Mouse (Mus musculus) splenic B cell, adult 2 months (primary cell): ENCODE measurements around the gene Aldh3b3.
A peak's percentile ranks its signal among the peaks of the same experiment; 100 is the strongest.

Experiments used
- DNase-seq: peaks from one replicate; pipeline ENCODE4 v3.0.0-alpha.2; 2011; ENCODE audit warnings: low read depth, low spot score
- H3K27me3 ChIP-seq: 2 replicates; pipeline ENCODE4 v1.6.1; 2012; ENCODE audit warnings: mild to moderate bottlenecking, low read length, moderate library complexity, mixed read lengths; ENCODE audit not compliant: control insufficient read depth, poor library complexity, insufficient read depth, severe bottlenecking
- H3K36me3 ChIP-seq: 2 replicates; pipeline ENCODE4 v1.6.1; 2012; ENCODE audit warnings: mild to moderate bottlenecking, low read length, moderate library complexity, mixed read lengths; ENCODE audit not compliant: control insufficient read depth, poor library complexity, insufficient read depth, severe bottlenecking

The Aldh3b3 gene

DNA sequence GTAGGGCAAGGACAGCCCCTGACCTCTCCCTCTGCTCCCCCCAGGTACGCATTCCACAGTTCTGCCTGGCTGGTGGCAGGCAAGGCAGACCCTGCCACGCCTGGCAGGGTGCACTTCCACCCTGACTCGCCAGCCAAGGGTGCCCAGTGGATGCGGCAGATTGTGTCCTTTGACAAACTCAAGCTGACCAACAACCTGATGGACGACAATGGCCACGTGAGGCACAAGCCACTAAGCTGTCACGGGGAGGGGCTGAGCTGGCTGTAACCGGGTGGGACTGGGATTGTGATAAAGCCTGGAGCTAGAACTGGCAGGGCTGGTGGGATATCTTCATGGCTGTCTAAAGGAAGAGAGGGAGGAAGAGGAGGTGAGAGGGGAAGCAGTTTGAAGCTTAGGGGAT is 38.8 kb downstream of the Aldh3b3 start:
- DNase-seq, result no peak
- no peaks in the 10 kb centered on the region for H3K36me3 ChIP-seq
- no peaks in the 10 kb centered on the region for H3K27me3 ChIP-seq

DNA sequence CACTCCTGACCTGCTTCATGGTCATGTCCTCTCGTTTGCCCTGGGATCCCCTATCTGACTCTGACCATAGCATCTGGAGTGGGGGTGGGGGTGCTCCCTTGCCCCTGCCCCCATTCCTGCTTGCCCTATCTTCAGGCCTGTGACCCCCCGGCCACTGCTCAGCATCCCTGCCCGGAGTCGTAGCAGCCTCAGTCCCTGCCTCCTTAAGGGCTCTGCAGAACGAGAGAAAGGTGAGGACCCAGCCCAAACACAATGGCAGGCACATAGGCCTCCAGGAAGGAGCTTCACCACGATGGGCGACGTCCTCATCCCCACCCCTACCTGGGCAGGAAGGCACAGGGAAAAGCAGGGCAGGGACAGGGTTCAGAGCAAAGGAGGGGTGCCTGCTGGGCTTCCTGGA is 39.9 kb downstream of the Aldh3b3 start:
- no peak for DNase-seq
- Histone ChIP-seq H3K27me3 (no peaks in the 10 kb centered on the region), H3K36me3 (no peaks in the 10 kb centered on the region)

DNA sequence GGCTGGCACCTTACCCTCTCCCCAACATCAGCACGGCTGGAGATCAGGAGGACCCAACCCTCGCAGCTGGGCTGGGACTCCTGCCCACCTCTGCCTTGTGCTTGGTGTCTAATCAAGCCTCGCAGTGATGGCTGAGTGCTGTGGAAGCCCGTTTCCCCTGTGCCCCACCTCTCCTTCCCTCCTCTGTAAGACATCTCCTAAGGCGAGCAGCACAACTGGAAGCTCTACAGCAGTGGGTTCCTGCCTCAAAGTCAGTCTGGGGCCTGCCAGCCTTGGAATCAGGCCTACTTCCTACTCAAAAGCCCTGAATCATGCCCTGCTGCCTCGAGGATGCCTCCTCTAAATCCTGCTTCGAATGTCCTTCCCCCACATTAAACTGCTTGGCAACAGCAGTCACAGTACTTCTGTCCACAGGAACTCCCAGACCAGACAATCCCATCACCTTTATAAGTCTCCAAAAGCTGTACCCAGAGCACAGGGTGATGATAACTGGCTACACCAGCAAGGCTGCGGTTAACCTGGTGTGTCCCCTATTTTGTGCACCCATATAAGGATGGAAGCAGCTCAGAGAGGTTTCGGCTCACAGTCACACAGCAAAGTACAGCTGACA is 40.8 kb downstream of the Aldh3b3 start:
- Histone ChIP-seq H3K27me3 (no peaks in the 10 kb centered on the region), H3K36me3 (no peaks in the 10 kb centered on the region)
- no peak for DNase-seq

DNA sequence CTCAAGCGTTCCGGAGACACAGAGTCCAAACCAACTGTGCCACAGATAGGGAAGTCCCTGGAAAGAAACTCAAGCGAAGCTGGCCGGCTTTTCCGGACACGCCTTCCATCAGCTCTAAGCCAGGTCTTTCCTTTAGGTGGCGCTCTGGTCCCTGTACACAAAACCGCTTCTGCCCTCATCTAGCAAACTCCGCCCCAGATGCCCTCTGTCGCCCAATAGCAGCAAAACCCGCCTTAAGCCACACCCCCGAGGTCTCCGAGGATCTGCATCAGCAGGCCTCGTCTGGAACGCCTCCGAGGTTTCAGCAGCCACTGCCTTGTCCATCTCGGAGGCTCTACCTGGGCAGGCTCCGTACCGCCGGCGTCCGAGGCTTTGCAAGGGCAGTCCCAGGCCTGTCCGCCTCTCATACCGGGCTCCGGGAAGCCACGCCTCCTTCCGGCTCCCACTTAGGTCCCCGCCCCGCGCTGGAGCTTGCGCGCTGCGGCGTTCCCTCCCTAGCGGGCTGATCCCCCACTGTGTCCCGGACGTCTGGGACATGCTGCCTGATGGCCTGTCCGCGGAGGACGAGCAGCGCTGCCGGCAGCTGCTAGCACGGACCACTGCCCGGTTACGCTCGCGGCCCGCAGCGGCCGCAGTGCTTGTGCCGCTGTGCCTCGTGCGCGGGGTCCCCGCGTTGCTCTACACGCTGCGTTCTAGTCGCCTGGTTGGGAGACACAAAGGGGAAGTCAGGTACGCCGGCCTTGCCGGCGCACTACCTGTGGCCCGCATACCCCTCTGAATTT is 41.9 kb downstream of the Aldh3b3 start, which contains the start of the genes Nudt8 and Gm49405:
Gene Nudt8 (plus strand): TSS at position 462 of the 782 bp plus-strand sequence.
Gene Gm49405 (plus strand): TSS at position 508 of the 782 bp plus-strand sequence.
- H3K36me3 ChIP-seq, result no peaks in the 10 kb centered on the region
- no peaks in the 10 kb centered on the region for H3K27me3 ChIP-seq
- DNase-seq, result peak; percentile 98

DNA sequence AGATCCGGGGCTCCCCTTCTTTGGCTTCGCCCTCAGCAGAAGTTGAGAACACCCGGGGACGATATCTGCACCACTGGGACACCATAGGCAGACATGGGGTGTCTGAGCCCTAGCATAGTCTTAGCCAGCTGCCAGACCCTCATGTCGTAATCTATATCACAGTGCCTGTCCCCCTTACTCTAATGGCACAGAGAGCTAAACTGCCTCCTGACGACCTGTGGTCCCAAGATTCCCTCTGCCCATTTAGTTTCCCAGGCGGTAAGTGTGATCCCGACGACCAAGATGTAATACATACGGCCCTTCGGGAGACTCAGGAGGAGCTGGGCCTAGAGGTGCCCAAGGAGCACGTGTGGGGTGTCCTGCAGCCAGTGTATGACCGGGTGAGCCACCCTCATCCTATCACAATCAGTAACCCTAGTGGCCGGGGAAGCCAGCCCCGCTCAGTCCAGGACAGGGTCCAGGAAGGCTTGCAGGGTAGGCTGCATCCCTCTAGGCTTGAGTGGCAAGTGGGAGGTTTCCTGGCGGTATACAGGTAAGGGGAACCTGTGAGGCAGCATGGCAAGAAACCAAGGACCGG is 42.6 kb downstream of the Aldh3b3 start:
- Histone ChIP-seq H3K27me3 (no peaks in the 10 kb centered on the region), H3K36me3 (peaks cover under 1% of the 10 kb centered on the region; the same call in 1 of the 2 replicates)
- no peak for DNase-seq

DNA sequence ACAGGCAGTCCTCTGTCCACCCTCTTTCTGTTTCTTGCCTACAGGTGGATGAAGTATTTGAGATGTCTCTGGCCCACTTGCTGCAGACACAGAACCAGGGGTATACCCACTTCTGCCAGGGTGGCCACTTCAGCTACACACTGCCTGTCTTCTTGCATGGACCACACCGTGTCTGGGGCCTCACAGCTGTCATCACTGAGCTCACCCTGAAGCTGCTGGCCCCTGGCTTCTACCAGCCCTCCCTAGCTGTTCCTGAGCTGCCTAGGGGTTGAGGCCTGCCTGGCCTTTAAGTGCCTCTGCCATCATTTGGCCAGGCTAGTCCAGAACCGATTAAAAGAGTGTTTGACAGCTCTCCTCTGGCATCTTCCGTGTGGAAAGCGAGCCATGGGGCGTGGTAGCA is 43.3 kb downstream of the Aldh3b3 start:
- H3K27me3 ChIP-seq, result no peaks in the 10 kb centered on the region
- no peak for DNase-seq
- H3K36me3 ChIP-seq, result peaks cover 4% of the 10 kb centered on the region; the same call in 1 of the 2 replicates

DNA sequence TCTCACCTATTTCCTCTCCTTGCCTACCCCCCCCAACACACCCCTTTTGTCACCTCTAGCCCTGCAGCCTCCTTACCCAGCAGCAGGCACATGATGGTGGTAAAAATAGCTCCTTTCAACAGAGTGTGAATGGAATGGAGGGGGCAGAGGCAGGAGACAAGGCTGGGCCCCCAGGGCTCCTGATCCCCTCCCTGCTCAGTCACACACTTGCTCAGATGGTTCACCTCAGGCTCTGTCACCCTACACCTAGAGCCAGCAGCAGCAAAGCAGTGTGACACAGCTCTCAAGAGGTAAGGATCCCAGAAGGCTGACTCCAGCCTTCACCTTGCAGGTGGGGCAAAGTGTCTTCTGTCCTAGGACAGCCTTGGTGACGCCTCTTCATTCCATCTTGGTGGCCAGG is 44.7 kb downstream of the Aldh3b3 start, which contains the start of gene Doc2g:
Gene Doc2g (plus strand): TSS at position 202 of the 400 bp plus-strand sequence.
- Histone ChIP-seq H3K27me3 (no peaks in the 10 kb centered on the region), H3K36me3 (peaks cover 7% of the 10 kb centered on the region)
- DNase-seq, result no peak

DNA sequence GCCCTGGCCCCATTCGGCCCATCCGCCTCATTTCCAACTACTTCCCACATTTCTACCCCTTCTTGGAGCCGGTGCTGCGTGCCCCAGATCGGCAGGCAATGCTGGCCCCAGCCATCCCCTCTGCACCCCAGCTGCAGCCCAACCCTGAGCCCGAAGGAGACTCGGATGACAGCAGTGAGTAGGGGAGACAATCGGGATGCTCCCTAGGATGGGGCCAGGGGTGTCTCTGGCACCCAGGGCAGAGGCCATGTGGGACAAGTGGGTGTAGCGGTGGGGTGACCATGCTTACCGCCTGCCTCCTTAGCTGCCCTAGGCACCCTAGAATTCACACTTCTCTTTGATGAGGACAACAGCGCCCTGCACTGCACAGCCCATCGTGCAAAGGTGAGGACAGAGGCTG is 45.2 kb downstream of the Aldh3b3 start:
- H3K36me3 ChIP-seq, result peaks cover 7% of the 10 kb centered on the region
- no peaks in the 10 kb centered on the region for H3K27me3 ChIP-seq
- no peak for DNase-seq

DNA sequence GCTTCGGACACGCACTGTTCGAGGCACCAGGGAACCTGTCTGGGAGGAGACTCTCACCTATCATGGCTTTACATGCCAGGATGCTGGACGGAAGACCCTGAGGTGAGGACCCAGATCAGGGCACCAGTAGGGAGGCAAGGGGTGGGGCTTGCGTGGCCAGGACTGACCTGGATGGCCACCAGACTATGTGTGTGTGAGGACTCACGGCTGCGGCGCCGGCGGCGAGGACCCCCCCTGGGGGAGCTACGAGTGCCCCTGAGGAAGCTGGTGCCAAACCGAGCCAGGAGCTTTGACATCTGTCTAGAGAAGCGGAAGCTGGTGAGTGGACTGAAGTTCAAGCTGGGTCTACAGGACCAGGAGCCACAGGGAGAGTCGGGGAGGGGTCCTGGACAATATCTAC is 45.9 kb downstream of the Aldh3b3 start:
- H3K27me3 ChIP-seq, result no peaks in the 10 kb centered on the region
- no peak for DNase-seq

DNA sequence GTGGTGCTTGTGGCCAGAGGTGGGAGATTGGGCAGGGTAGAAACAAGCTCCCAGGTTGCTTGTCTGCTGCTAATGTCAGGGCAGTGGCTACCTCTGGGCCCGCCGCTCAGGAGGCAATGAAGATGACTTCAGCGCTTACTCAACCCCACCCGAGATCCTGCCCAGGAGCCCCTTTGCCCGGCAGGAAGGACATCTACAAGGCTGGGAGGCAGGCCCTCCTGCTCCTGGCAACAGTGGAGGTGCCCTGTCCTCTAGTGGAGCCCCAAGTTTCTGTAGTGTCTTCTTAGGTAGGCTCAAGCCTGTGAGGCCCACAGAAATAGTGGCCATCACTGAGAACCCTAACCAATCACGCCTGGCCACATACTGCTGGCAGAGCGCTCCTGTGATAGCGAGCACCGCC is 46.6 kb downstream of the Aldh3b3 start:
- DNase-seq, result no peak
- Histone ChIP-seq H3K27me3 (no peaks in the 10 kb centered on the region), H3K36me3 (peaks cover 7% of the 10 kb centered on the region)

More for the DNA sequence above, 45.9 kb downstream of the Aldh3b3 start:
- peaks cover 7% of the 10 kb centered on the region for H3K36me3 ChIP-seq

DNA sequence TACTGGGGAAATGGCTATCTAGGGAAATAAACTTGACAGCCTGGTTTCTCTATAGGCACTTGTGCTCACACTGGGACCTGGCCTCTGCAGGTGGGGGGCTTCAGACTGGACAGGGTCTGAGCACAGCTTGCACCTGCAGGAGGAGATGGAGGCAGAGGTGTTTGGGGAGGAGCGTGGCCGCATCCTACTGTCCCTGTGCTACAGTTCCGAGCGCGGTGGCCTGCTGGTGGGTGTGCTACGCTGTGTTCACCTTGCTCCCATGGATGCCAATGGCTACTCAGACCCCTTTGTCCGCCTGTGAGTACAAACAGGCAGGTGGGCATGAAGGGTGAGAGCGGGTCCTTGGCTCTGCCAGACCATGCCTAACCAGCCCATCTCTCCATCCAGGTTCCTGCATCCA is 47.5 kb downstream of the Aldh3b3 start:
- DNase-seq, result no peak
- no peaks in the 10 kb centered on the region for H3K27me3 ChIP-seq
- H3K36me3 ChIP-seq, result peaks cover 7% of the 10 kb centered on the region

DNA sequence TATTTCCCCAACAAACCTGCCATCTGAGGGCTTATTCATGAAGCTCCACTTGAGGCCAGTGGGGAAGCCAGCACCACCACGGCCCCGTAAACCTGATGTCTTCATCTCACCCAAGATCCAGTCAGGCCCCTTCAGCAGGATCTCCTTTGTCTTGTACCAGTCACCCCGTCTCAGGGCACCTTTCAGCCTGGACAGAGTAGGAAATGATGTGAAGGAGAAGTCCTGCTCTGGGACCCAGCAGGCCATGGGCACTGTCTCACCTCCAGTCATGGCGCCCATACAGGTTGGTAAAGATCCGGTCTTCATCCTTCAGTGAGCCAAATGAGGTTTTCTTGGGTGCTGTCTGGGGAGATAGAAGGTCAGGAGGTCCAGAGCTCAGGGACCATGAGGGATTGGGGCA is 52.6 kb downstream of the Aldh3b3 start:
- Histone ChIP-seq H3K27me3 (no peaks in the 10 kb centered on the region), H3K36me3 (peaks cover 6% of the 10 kb centered on the region)
- no peak for DNase-seq

DNA sequence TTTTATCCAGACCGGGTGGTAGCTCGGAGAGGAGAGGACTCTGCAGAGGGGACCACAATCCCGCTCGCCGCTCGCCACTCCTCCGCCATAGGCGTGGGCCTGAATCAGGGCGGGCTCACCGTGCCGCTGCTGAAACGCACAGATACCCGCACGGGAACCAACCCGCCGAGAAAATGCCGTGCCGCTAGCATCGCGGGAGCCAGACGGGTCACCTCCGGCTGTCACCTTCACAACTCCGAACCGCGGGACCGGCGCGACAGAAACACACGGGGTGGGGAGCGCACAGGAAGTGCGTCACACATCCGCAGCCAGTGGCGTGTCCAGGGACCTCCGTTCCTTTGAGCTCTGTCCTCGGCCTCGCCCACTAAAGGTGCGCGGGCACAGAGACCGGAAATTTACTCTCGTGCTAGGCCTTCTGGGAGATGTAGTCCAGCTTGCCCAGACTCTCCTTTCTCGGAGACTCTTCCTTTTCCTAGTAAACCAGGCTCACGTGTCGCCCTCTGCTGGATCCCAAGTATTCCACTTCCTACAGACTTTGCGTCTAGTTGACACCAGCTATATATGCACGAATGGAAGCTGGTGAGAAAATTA is 54.1 kb downstream of the Aldh3b3 start, which contains the start of gene Ndufv1:
Gene Ndufv1 (minus strand): TSS at position 375 of the 591 bp plus-strand sequence.
- Histone ChIP-seq H3K36me3 (peaks cover 2% of the 10 kb centered on the region; the same call in 1 of the 2 replicates), H3K27me3 (no peaks in the 10 kb centered on the region)
- DNase-seq, result peak; percentile 96

DNA sequence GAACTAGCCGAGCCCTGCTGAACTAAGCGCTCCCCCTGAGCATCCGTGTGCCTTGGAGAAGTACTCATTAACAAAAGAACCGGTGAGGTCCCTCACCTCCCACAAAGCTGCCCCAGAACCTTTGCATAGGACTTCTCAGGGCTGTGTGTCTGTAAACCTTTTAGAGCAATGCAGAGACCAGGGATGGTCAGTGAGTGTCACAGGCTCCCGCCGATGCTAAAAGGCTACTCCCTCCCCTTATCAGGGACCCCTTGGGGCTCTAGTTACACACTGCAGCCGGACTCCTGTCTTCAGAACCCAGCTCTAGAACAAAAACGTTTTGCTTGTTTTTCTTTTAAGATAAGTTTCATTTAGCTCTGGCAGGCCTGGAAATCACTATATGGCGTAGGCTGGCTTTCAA is 54.6 kb downstream of the Aldh3b3 start:
- Histone ChIP-seq H3K27me3 (no peaks in the 10 kb centered on the region), H3K36me3 (no peaks in the 10 kb centered on the region)
- no peak for DNase-seq

DNA sequence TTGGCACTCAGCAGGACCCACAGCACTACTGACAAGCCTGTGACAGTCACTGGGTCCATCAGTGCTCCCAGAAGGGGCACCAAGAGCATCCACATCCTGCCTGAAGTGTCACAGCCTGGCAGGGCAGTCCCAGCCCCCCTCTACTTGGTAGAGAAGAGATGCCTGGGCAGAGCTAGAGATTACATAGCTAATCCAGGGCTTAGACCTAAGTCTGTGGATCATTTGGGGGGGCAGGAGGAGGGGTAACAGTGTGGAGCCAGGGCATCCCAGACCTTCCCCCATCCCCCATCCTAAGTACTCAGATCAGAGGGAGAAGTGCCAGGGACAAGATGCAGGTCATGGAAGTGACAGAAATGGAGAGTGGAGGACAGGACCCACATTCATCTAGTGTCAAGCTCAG is 56.4 kb downstream of the Aldh3b3 start:
- H3K36me3 ChIP-seq, result no peaks in the 10 kb centered on the region
- no peaks in the 10 kb centered on the region for H3K27me3 ChIP-seq
- DNase-seq, result no peak
